In genomic region chr12:71471720-71472119, GRCm38 (mm10) we compare ENCODE assay signal across 23 mouse cellular contexts.
DNase-seq lines count a peak whose midpoint lies in the region; ATAC-seq and TF ChIP-seq lines count a peak whose summit lies in the region.
"Had no signal": no experiment of that assay in that cellular context is flagged by ENCODE, and none has a peak within 500 bp of the region (broad histone marks: within the 10 kb centered on the region; RNA-seq: fewer than 3 reads in every experiment).

No protein-coding gene starts in this region.

- H3K4me2 ChIP-seq in heart, embryonic 14.5 days (ENCODE audit: low read length), result no peak overlapping the region
- no peak overlapping the region for H3K4me2 ChIP-seq in limb, embryonic 13.5 days (replicated peaks)
- no peak overlapping the region for H3K4me2 ChIP-seq in embryonic facial prominence, embryonic 13.5 days
- H3K4me2 ChIP-seq in limb, embryonic 14.5 days (replicated peaks; ENCODE audit: low read depth, low read length, severe bottlenecking), result no peak overlapping the region
- H3K4me2 ChIP-seq in forebrain, embryonic 13.5 days, result no peak overlapping the region
- H3K4me2 ChIP-seq: forebrain, embryonic 12.5 days; heart, embryonic 12.5 days; intestine, embryonic 15.5 days; neural tube, embryonic 13.5 days had no signal

- 67% methylated on average over 4 of the region's 4 CpGs for WGBS in heart, embryonic 14.5 days
- WGBS in heart, embryonic 10.5 days, result 82% methylated on average over 4 of the region's 4 CpGs
- 84% methylated on average over 4 of the region's 4 CpGs for WGBS in limb, embryonic 13.5 days
- 94% methylated on average over 4 of the region's 4 CpGs for WGBS in limb, embryonic 10.5 days
- 93% methylated on average over 4 of the region's 4 CpGs for WGBS in embryonic facial prominence, embryonic 13.5 days
- WGBS in limb, embryonic 14.5 days, result 80% methylated on average over 4 of the region's 4 CpGs
- WGBS in forebrain, embryonic 13.5 days, result 94% methylated on average over 4 of the region's 4 CpGs

- H3K9ac ChIP-seq in heart, embryonic 14.5 days (ENCODE audit: low read length), result no peak overlapping the region
- H3K9ac ChIP-seq in limb, embryonic 13.5 days, result no peak overlapping the region
- no peak overlapping the region for H3K9ac ChIP-seq in embryonic facial prominence, embryonic 13.5 days
- no peak overlapping the region for H3K9ac ChIP-seq in limb, embryonic 14.5 days (ENCODE audit: low read depth, low read length, severe bottlenecking)
- H3K9ac ChIP-seq in forebrain, embryonic 13.5 days, result no peak overlapping the region
- H3K9ac ChIP-seq: forebrain, embryonic 12.5 days; heart, embryonic 12.5 days; intestine, embryonic 15.5 days; neural tube, embryonic 13.5 days had no signal

- no peak for TF ChIP-seq POLR2A in limb, embryonic 14.5 days (IDR thresholded peaks at IDR 0.05; ENCODE audit: borderline replicate concordance, extremely low read depth, insufficient read depth, insufficient read length)

- H3K27me3 ChIP-seq in heart, embryonic 14.5 days (ENCODE audit: control insufficient read depth, insufficient read depth, low read length), result 0 out of 2 replicates have a peak, but pooled peaks cover 3% of the 10 kb centered on the region
- H3K27me3 ChIP-seq in heart, embryonic 10.5 days (ENCODE audit: insufficient read depth, poor library complexity, severe bottlenecking), result 0 out of 2 replicates have a peak, but pooled peaks cover 8% of the 10 kb centered on the region
- H3K27me3 ChIP-seq in limb, embryonic 13.5 days, result 0 out of 2 replicates have a peak, but pooled peaks cover under 1% of the 10 kb centered on the region
- no peaks in the 10 kb centered on the region for H3K27me3 ChIP-seq in limb, embryonic 10.5 days (ENCODE audit: low read depth, poor library complexity, severe bottlenecking)
- no peaks in the 10 kb centered on the region for H3K27me3 ChIP-seq in embryonic facial prominence, embryonic 13.5 days
- H3K27me3 ChIP-seq in limb, embryonic 14.5 days (ENCODE audit: control insufficient read depth, insufficient read depth, low read length), result no peaks in the 10 kb centered on the region; the same call in 1 of the 2 replicates
- H3K27me3 ChIP-seq in forebrain, embryonic 13.5 days, result 0 out of 2 replicates have a peak, but pooled peaks cover 6% of the 10 kb centered on the region
- H3K27me3 ChIP-seq: intestine, embryonic 15.5 days; neural tube, embryonic 13.5 days had no signal

- ATAC-seq in heart, embryonic 14.5 days (ENCODE audit: insufficient number of reproducible peaks, insufficient read depth, low FRiP score, low read depth), result no peak
- ATAC-seq in limb, embryonic 13.5 days (ENCODE audit: low FRiP score, low read depth), result no peak
- ATAC-seq in embryonic facial prominence, embryonic 13.5 days (ENCODE audit: insufficient number of reproducible peaks, insufficient read depth, low FRiP score, low TSS enrichment, low read depth), result no peak
- ATAC-seq in limb, embryonic 14.5 days (ENCODE audit: low FRiP score, low read depth), result no peak
- no peak for ATAC-seq in forebrain, embryonic 13.5 days
- ATAC-seq: hindbrain, embryonic 16.5 days; intestine, embryonic 15.5 days; midbrain, embryonic 16.5 days had no signal

- H3K9me3 ChIP-seq in heart, embryonic 14.5 days (ENCODE audit: control insufficient read depth, low read length), result no peaks in the 10 kb centered on the region
- H3K9me3 ChIP-seq in heart, embryonic 10.5 days, result no peaks in the 10 kb centered on the region
- no peaks in the 10 kb centered on the region for H3K9me3 ChIP-seq in limb, embryonic 13.5 days
- no peaks in the 10 kb centered on the region for H3K9me3 ChIP-seq in limb, embryonic 10.5 days (replicated peaks)
- H3K9me3 ChIP-seq in embryonic facial prominence, embryonic 13.5 days, result no peaks in the 10 kb centered on the region
- no peaks in the 10 kb centered on the region for H3K9me3 ChIP-seq in limb, embryonic 14.5 days (ENCODE audit: control insufficient read depth, low read length)
- H3K9me3 ChIP-seq in forebrain, embryonic 13.5 days (replicated peaks), result no peaks in the 10 kb centered on the region; the same call in 1 of the 2 replicates
- H3K9me3 ChIP-seq: forebrain, embryonic 12.5 days; heart, embryonic 12.5 days; hindbrain, embryonic 10.5 days; intestine, embryonic 15.5 days; midbrain, embryonic 10.5 days; neural tube, embryonic 13.5 days had no signal

- no peaks in the 10 kb centered on the region for H3K36me3 ChIP-seq in heart, embryonic 14.5 days (ENCODE audit: control insufficient read depth, insufficient read depth, low read length)
- no peaks in the 10 kb centered on the region for H3K36me3 ChIP-seq in heart, embryonic 10.5 days
- H3K36me3 ChIP-seq in limb, embryonic 13.5 days, result no peaks in the 10 kb centered on the region
- no peaks in the 10 kb centered on the region for H3K36me3 ChIP-seq in limb, embryonic 10.5 days
- H3K36me3 ChIP-seq in embryonic facial prominence, embryonic 13.5 days, result no peaks in the 10 kb centered on the region
- no peaks in the 10 kb centered on the region for H3K36me3 ChIP-seq in limb, embryonic 14.5 days (ENCODE audit: control insufficient read depth, insufficient read depth, low read length)
- H3K36me3 ChIP-seq in forebrain, embryonic 13.5 days (ENCODE audit: poor library complexity, severe bottlenecking), result no peaks in the 10 kb centered on the region
- H3K36me3 ChIP-seq: forebrain, embryonic 12.5 days; heart, embryonic 12.5 days; hindbrain, embryonic 10.5 days; intestine, embryonic 15.5 days; midbrain, embryonic 10.5 days; neural tube, embryonic 13.5 days had no signal

- peaks cover 12 to 16% of the 10 kb centered on the region in 2 experiments for H3K4me1 ChIP-seq in heart, embryonic 14.5 days (ENCODE audit: control insufficient read depth in 2 of 2, insufficient read depth in 2 of 2, low read length in 2 of 2)
- peaks cover 23% of the 10 kb centered on the region for H3K4me1 ChIP-seq in heart, embryonic 10.5 days
- H3K4me1 ChIP-seq in limb, embryonic 13.5 days, result peaks cover 11% of the 10 kb centered on the region
- H3K4me1 ChIP-seq in limb, embryonic 10.5 days, result peaks cover 9% of the 10 kb centered on the region; the same call in 1 of the 2 replicates
- peaks cover 28% of the 10 kb centered on the region; the same call in 1 of the 2 replicates for H3K4me1 ChIP-seq in embryonic facial prominence, embryonic 13.5 days
- peaks cover 10% of the 10 kb centered on the region for H3K4me1 ChIP-seq in limb, embryonic 14.5 days (ENCODE audit: control insufficient read depth, insufficient read depth, low read length)
- H3K4me1 ChIP-seq in forebrain, embryonic 13.5 days, result peaks cover 9% of the 10 kb centered on the region

- peak overlapping the region; percentile 32 to 39; a peak in 3 of 4 replicates for H3K27ac ChIP-seq in heart, embryonic 14.5 days (replicated peaks in 1 of 2; ENCODE audit: control insufficient read depth in 1 of 2, insufficient read depth in 1 of 2, low read depth in 2 of 2, low read length in 2 of 2)
- no peak overlapping the region for H3K27ac ChIP-seq in heart, embryonic 10.5 days
- H3K27ac ChIP-seq in limb, embryonic 13.5 days, result peak overlapping the region; percentile 6; the same call in 1 of the 2 replicates
- no peak overlapping the region for H3K27ac ChIP-seq in limb, embryonic 10.5 days
- H3K27ac ChIP-seq in embryonic facial prominence, embryonic 13.5 days, result peak overlapping the region; percentile 62; the same call in 1 of the 2 replicates
- H3K27ac ChIP-seq in limb, embryonic 14.5 days (replicated peaks; ENCODE audit: low read depth, low read length), result 0 out of 2 replicates have a peak overlapping the region, but pooled peaks have one; percentile 45
- no peak overlapping the region for H3K27ac ChIP-seq in forebrain, embryonic 13.5 days
- H3K27ac ChIP-seq: forebrain, embryonic 12.5 days; hindbrain, embryonic 10.5 days; intestine, embryonic 15.5 days; left cerebral cortex, adult 2 months; midbrain, embryonic 10.5 days; neural tube, embryonic 13.5 days had no signal

- DNase-seq in heart, embryonic 10.5 days (ENCODE audit: low spot score), result no peak
- no peak for DNase-seq in limb, embryonic 10.5 days (ENCODE audit: low spot score)
- no peak for DNase-seq in limb, embryonic 14.5 days (ENCODE audit: low spot score)
- DNase-seq: adrenal gland, postnatal 25 days; cerebellum, adult 8-10 months; cerebellum, postnatal 36 days; embryo, embryonic 11 days; gastrocnemius, postnatal 36 days; kidney, adult 9 months had no signal

- no peak overlapping the region for H3K4me3 ChIP-seq in heart, embryonic 14.5 days (ENCODE audit: control insufficient read depth in 1 of 2, insufficient read depth in 1 of 2, low read depth in 1 of 2, low read length in 2 of 2)
- no peak overlapping the region for H3K4me3 ChIP-seq in heart, embryonic 10.5 days
- no peak overlapping the region for H3K4me3 ChIP-seq in limb, embryonic 13.5 days
- no peak overlapping the region for H3K4me3 ChIP-seq in limb, embryonic 10.5 days
- H3K4me3 ChIP-seq in embryonic facial prominence, embryonic 13.5 days, result no peak overlapping the region
- no peak overlapping the region for H3K4me3 ChIP-seq in limb, embryonic 14.5 days (replicated peaks; ENCODE audit: low read length)
- H3K4me3 ChIP-seq in forebrain, embryonic 13.5 days, result no peak overlapping the region
- H3K4me3 ChIP-seq: forebrain, embryonic 12.5 days; heart, embryonic 12.5 days; hindbrain, embryonic 10.5 days; intestine, embryonic 15.5 days; left cerebral cortex, adult 2 months; midbrain, embryonic 10.5 days; myocyte; neural tube, embryonic 13.5 days had no signal

Comparison
In these comparisons a context has a peak if more than half of its experiments do, and no peak if none do; other contexts are left out.
1. H3K27ac ChIP-seq: peak in heart, embryonic 14.5 days (2 of 2), limb, embryonic 13.5 days (single experiment), embryonic facial prominence, embryonic 13.5 days (single experiment) and limb, embryonic 14.5 days (single experiment); none in heart, embryonic 10.5 days (single experiment), limb, embryonic 10.5 days (single experiment) and forebrain, embryonic 13.5 days (single experiment).